Mouse (Mus musculus) forebrain, embryonic 12.5 days (tissue): ENCODE measurements at regions not wholly inside any gene's neighbourhood (a gene's known extent, or its start where the extent isn't known, plus 50 kb on each side); places are given as distances from the start of the nearest gene placed in this dataset.

ENCODE experiments used
- ATAC-seq: fragments of 200-750 bp; cut with Nextera tagmentation; 2 replicates; pipeline ENCODE4 v1.8.0; 2017; ENCODE audit warnings: moderate TSS enrichment; ENCODE audit not compliant: low FRiP score
- H3K27ac ChIP-seq: fragments of 300-500 bp; sonication (generic); 2 replicates; pipeline ENCODE4 v1.5.1; 2016; ENCODE audit warnings: mild to moderate bottlenecking
- H3K27me3 ChIP-seq: fragments of 300-500 bp; sonication (generic); 2 replicates; pipeline ENCODE4 v1.6.1; 2016; ENCODE audit warnings: mild to moderate bottlenecking
- H3K36me3 ChIP-seq: fragments of 300-500 bp; sonication (generic); replicated peaks from 2 replicates; pipeline ENCODE4 v1.6.1; 2016; ENCODE audit warnings: mild to moderate bottlenecking
- H3K4me1 ChIP-seq: fragments of 300-500 bp; sonication (generic); 2 replicates; pipeline ENCODE4 v1.6.1; 2016
- H3K4me2 ChIP-seq: fragments of 300-500 bp; sonication (generic); 2 replicates; pipeline ENCODE4 v1.6.1; 2016; ENCODE audit warnings: mild to moderate bottlenecking, moderate library complexity
- H3K4me3 ChIP-seq: fragments of 300-500 bp; sonication (generic); replicated peaks from 2 replicates; pipeline ENCODE4 v1.5.1; 2016; ENCODE audit warnings: mild to moderate bottlenecking
- H3K9ac ChIP-seq: fragments of 300-500 bp; sonication (generic); 2 replicates; pipeline ENCODE4 v1.6.1; 2016; ENCODE audit warnings: mild to moderate bottlenecking
- H3K9me3 ChIP-seq: fragments of 300-500 bp; sonication (generic); 2 replicates; pipeline ENCODE4 v1.6.1; 2016
- WGBS: fragments of 180-500 bp; shearing (Covaris S2); methylation state at CpG from one replicate; pipeline ENCODE4 v1.1.7; 2016; 5-methylcytosine and 5-hydroxymethylcytosine counted together

DNA sequence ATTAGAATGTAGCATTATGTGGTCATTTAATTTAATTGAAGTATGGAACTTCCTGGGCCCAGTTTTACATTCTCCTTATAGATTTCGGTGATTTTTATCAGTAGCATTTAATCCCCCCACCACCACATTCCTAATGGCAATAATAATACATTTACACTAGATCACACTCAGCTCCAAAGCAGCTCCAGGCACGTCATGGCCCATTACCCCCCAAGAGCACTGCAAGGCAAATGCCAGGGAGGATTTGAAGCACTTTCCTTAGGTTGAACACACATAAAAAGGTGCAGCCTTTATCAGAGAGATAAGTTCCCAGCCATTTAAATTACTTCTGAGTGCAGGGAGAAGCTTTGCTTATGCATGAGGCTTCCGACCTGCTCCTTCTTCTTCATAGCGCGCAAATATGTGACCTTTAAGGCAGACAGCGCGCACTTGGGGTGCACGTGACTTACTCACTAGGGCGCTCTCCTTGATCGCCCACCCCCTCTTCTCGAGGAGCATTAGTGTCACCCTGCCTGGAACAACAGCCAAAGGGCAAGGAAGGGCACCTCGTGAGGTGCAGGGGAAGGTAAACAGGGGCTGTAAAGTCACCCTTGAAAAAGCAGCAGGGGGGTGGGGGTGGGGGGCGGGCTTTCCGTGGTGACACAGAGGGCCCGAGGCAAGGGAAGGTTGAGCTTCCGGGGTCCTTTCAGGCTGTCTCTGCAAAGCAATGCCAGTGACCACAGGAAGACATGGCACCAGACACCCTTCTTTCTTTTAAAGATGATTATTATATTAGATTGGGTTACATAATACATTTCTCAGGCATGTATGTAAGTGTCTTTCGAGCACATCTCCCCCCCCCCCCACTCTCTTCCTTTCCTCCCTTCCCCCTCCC, 160.8 kb upstream of the Spats2l start:
- H3K4me2 ChIP-seq = peak overlapping the region; percentile 30
- no peak overlapping the region for H3K9ac ChIP-seq
- no peak overlapping the region for H3K4me3 ChIP-seq
- peaks cover 43% of the 10 kb centered on the region for H3K27me3 ChIP-seq
- 21% methylated on average over 17 of the region's 17 CpGs for WGBS
- peak overlapping the region; percentile 59; the same call in 1 of the 2 replicates for H3K27ac ChIP-seq
- ATAC-seq = peak; percentile 42; the same call in 1 of the 2 replicates
- H3K9me3 ChIP-seq = no peaks in the 10 kb centered on the region
- no peaks in the 10 kb centered on the region for H3K36me3 ChIP-seq
- peaks cover 32% of the 10 kb centered on the region for H3K4me1 ChIP-seq

DNA sequence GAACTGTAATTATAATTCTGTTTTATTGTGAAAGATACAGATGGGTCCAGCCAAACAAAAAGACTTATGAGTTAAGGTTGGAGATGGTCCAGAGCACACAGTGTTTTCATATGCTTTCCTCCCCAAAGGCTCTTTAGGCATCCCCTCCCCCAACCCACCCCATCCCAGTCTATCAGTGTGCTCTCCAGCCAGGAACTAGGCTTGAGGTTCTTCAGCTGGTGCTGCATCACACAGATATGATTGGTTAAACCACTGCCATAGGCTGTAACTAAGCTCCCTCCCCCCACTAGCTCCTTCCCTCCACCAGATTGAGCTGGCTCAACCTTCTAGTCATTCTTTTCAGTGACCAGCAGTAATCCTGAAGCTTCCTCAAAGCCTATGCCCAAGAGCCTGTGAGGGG, 158.8 kb upstream of the Spats2l start:
- Histone ChIP-seq H3K27ac (no peak overlapping the region), H3K36me3 (no peaks in the 10 kb centered on the region), H3K27me3 (peaks cover 37% of the 10 kb centered on the region), H3K4me2 (no peak overlapping the region), H3K4me1 (peaks cover 16% of the 10 kb centered on the region), H3K9ac (no peak overlapping the region), H3K9me3 (no peaks in the 10 kb centered on the region), H3K4me3 (no peak overlapping the region)
- ATAC-seq = no peak

DNA sequence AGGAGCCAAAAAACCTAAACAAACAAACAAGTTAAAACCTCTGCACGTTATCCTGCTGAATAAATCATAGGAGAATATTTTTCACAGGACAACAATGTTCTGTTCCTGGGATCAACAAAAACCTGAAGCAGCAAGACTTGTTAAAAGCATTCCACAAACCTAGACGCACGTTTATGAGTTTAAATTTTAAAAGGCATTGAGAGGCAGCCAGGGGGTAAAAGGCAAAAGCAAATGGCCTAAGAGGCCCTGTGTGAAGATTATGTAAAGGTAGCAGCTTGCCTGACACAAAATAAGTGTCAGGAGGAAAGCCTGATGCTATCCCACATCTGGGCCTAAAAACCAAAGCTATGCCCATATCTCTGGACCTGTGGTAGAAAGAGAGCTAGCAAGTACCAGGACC, 156.6 kb upstream of the Spats2l start:
- 88% methylated on average over 3 of the region's 3 CpGs for WGBS
- no peak overlapping the region for H3K27ac ChIP-seq
- H3K27me3 ChIP-seq = peaks cover 24% of the 10 kb centered on the region
- no peak overlapping the region for H3K9ac ChIP-seq
- H3K4me3 ChIP-seq = no peak overlapping the region
- H3K4me2 ChIP-seq = no peak overlapping the region
- H3K36me3 ChIP-seq = no peaks in the 10 kb centered on the region
- no peak for ATAC-seq
- peaks cover 12% of the 10 kb centered on the region for H3K4me1 ChIP-seq
- H3K9me3 ChIP-seq = no peaks in the 10 kb centered on the region

DNA sequence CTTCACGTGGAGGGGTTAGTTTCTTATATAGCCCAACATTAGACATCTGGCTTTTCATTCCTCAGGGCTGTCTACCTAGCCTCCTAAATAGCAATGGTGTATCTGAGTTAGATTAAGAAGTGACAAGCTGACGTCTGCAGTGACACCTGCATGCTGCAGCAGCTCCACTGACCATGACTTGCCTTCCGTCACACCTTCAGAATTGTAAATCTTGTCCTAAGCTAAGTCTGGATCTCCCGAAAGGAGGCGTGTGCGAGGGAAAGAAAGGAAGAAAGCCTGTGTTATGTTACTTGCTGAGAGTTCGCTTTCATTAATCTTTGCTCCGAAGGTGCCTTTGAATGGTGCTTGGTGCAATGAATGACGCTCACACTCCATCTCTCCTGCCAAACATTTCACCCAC, 151.4 kb upstream of the Spats2l start:
- H3K4me2 ChIP-seq = no peak overlapping the region
- H3K27ac ChIP-seq = no peak overlapping the region
- no peaks in the 10 kb centered on the region for H3K9me3 ChIP-seq
- no peaks in the 10 kb centered on the region for H3K4me1 ChIP-seq
- H3K4me3 ChIP-seq = no peak overlapping the region
- no peak overlapping the region for H3K9ac ChIP-seq
- 86% methylated on average over 9 of the region's 9 CpGs for WGBS
- H3K36me3 ChIP-seq = no peaks in the 10 kb centered on the region
- no peak for ATAC-seq
- H3K27me3 ChIP-seq = 0 out of 2 replicates have a peak, but pooled peaks cover 3% of the 10 kb centered on the region

DNA sequence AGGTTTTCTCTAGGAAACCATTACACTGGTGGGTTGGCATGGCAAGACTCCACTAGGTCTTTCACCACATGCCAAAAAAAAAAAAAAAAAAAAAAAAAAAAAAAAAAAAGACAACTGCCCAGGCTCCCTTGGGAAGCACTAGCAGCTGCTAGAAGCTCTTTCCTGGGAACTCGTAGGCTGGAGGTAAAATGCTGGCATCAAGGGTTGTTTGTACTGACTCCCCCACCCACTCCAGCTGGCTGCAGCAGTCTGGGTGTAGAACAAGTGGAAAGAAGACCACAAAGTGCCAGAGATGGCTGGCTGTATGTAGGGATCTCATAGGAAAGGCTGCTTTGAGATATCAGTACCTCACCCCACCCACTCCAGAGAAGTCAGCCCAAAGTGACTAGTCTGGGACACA, 140.0 kb upstream of the Spats2l start:
- no peak for ATAC-seq
- Histone ChIP-seq H3K4me1 (no peaks in the 10 kb centered on the region), H3K9ac (no peak overlapping the region), H3K4me2 (no peak overlapping the region), H3K27ac (no peak overlapping the region), H3K36me3 (no peaks in the 10 kb centered on the region), H3K27me3 (no peaks in the 10 kb centered on the region), H3K4me3 (no peak overlapping the region), H3K9me3 (no peaks in the 10 kb centered on the region)
- 54% methylated on average over 1 of the region's 1 CpGs for WGBS

DNA sequence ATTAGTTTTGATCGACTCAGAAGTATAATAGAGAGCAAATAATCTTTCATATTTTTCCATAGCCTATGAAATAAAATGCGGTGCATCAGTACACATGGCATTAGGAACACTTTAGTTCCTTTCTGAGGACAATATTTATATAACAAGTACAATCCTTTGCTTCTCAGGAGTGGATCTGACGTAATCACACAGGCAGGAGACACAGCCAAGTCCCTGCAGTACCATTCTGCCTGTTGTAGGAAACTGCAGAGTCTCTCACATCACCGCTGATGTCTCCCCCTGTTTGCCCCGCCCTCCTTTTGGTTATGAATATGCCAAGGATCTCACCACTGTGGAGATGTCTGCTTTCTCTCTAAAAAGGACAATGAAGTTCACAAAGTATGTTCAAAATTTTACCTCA, 131.8 kb upstream of the Spats2l start:
- 93% methylated on average over 5 of the region's 5 CpGs for WGBS
- H3K9ac ChIP-seq = no peak overlapping the region
- H3K4me1 ChIP-seq = no peaks in the 10 kb centered on the region
- no peak overlapping the region for H3K4me3 ChIP-seq
- ATAC-seq = no peak
- no peak overlapping the region for H3K4me2 ChIP-seq
- no peaks in the 10 kb centered on the region for H3K27me3 ChIP-seq
- H3K36me3 ChIP-seq = no peaks in the 10 kb centered on the region
- H3K9me3 ChIP-seq = no peaks in the 10 kb centered on the region
- no peak overlapping the region for H3K27ac ChIP-seq

DNA sequence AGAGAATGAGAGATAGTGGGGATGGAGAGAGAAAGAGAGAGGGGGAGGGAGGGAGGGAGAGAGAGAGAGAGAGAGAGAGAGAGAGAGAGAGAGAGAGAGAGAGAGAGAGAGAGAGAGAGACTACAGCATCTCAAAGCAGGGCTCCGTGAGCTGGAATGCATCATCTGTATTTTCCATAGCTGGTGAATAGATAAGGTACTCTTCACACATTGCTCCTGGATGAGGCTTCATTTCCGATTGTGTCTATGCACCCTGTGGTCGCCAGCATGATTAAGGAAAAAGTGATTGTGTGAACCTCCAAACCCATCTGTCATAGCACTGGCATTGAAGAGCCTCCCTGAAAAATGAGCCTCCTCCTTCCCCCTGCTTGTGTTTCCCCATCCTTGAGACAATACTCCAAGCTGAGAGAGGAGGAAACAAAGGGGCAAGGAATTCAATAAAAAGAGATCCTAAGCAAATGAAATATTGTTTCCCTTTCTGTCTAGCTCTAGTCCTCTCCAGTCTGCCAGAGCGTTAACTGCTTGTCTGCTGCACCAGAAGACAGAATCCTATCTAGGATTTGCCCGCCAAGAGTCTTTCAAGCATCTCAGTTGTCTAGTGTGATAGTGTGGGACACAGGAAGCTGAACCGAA, 130.4 kb upstream of the Spats2l start:
- Histone ChIP-seq H3K27me3 (no peaks in the 10 kb centered on the region), H3K4me2 (no peak overlapping the region), H3K27ac (peak overlapping the region; percentile 50; the same call in 1 of the 2 replicates), H3K9me3 (no peaks in the 10 kb centered on the region), H3K9ac (no peak overlapping the region), H3K4me1 (no peaks in the 10 kb centered on the region), H3K4me3 (no peak overlapping the region), H3K36me3 (no peaks in the 10 kb centered on the region)
- ATAC-seq = no peak
- 64% methylated on average over 6 of the region's 6 CpGs for whole genome bisulfite sequencing

- no peaks in the 10 kb centered on the region for H3K36me3 ChIP-seq
- no peak overlapping the region for H3K9ac ChIP-seq
- no peak overlapping the region for H3K27ac ChIP-seq
- H3K4me1 ChIP-seq = peaks cover 6% of the 10 kb centered on the region; the same call in 1 of the 2 replicates
- H3K4me2 ChIP-seq = no peak overlapping the region
- ATAC-seq = no peak
- no peak overlapping the region for H3K4me3 ChIP-seq
- no peaks in the 10 kb centered on the region for H3K9me3 ChIP-seq
- no peaks in the 10 kb centered on the region for H3K27me3 ChIP-seq
- 72% methylated on average over 5 of the region's 5 CpGs for WGBS
Measured at GRCm38 (mm10) chr1:57664962-57665361, 109.0 kb upstream of the Spats2l start.

GRCm38 (mm10) chr1:57665724-57666123, 108.2 kb upstream of the Spats2l start:
- H3K36me3 ChIP-seq = no peaks in the 10 kb centered on the region
- no peak for ATAC-seq
- H3K4me1 ChIP-seq = peaks cover 6% of the 10 kb centered on the region; the same call in 1 of the 2 replicates
- H3K27ac ChIP-seq = peak overlapping the region; percentile 25; the same call in 1 of the 2 replicates
- H3K4me2 ChIP-seq = no peak overlapping the region
- no peaks in the 10 kb centered on the region for H3K9me3 ChIP-seq
- no peaks in the 10 kb centered on the region for H3K27me3 ChIP-seq
- H3K4me3 ChIP-seq = no peak overlapping the region
- WGBS = 57% methylated on average over 3 of the region's 3 CpGs
- H3K9ac ChIP-seq = no peak overlapping the region

- no peak overlapping the region for H3K4me3 ChIP-seq
- H3K4me2 ChIP-seq = no peak overlapping the region
- no peak overlapping the region for H3K9ac ChIP-seq
- WGBS = 72% methylated on average over 6 of the region's 6 CpGs
- H3K4me1 ChIP-seq = peaks cover 6% of the 10 kb centered on the region; the same call in 1 of the 2 replicates
- H3K27me3 ChIP-seq = no peaks in the 10 kb centered on the region
- no peaks in the 10 kb centered on the region for H3K36me3 ChIP-seq
- H3K9me3 ChIP-seq = no peaks in the 10 kb centered on the region
- no peak overlapping the region for H3K27ac ChIP-seq
- ATAC-seq = no peak
Measured at GRCm38 (mm10) chr1:57666179-57666693, 107.7 kb upstream of the Spats2l start.

DNA sequence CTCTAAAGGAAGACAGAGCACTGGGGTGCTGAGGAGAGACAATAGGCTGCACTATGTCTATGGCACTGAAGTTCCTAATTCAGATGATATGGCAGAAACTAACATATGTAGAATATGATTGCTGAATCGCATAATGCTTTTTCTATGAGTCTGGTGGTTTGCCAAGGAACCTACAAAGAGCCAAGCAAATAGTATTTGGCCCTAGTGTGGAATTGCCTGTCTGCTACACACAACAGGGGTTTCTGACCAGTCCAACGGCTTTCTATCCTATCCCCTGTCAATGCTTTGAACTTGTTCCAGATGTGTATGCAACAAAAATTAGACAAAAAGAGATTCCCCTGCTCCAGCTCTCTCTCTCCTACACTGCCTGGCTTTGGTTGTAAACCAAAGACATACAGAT, 100.5 kb upstream of the Spats2l start:
- Histone ChIP-seq H3K9ac (no peak overlapping the region), H3K4me3 (no peak overlapping the region), H3K27ac (peak overlapping the region; percentile 66), H3K9me3 (no peaks in the 10 kb centered on the region), H3K4me1 (peaks cover 19% of the 10 kb centered on the region), H3K36me3 (no peaks in the 10 kb centered on the region), H3K27me3 (no peaks in the 10 kb centered on the region), H3K4me2 (no peak overlapping the region)
- no peak for ATAC-seq
- WGBS = 81% methylated on average over 2 of the region's 2 CpGs

DNA sequence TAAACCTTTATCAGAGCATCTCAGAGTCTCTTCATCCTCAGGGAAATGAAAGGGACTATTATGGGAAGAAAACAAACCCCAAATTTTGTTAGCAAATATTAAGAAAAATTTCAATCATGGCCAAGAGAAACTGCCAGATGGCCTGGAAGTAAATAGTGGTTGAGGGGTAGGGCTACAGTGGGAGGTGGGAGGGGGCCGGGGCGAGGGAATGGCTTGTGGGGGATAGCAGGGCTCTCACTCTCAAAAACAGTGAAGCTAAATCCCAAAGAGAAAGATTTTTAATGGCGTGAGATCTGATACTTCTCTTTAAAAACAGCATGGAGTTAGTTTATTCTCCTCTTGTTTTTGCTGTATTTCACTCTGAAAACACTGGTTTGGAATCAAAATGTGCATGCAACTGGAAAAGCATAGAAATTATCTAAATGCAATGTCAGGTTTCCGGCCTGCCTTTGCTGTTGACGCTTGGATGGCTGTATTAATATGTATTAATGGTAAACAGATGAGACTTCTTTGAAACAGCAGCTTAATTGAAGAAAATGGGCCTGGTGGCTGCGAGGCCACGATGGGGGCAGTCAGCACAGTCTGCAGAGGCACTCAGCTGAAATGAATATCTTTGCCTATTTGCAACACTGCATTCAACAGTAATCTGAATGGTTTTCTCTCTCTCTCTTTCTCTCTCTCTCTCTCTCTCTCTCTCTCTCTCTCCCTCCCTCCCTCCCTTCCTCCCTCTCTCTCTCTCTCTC, 99.8 kb upstream of the Spats2l start:
- 39% methylated on average over 7 of the region's 7 CpGs for WGBS
- no peak overlapping the region for H3K4me2 ChIP-seq
- H3K36me3 ChIP-seq = no peaks in the 10 kb centered on the region
- H3K4me3 ChIP-seq = no peak overlapping the region
- peak; percentile 89 for ATAC-seq
- H3K27ac ChIP-seq = peak overlapping the region; percentile 66
- H3K27me3 ChIP-seq = no peaks in the 10 kb centered on the region
- peaks cover 19% of the 10 kb centered on the region for H3K4me1 ChIP-seq
- no peaks in the 10 kb centered on the region for H3K9me3 ChIP-seq
- H3K9ac ChIP-seq = no peak overlapping the region
